Mouse (Mus musculus) lung, embryonic 14.5 days (tissue): ENCODE data around the gene Efcab12. TPM values are rescaled to one million over a fixed set of nuclear protein-coding genes. Genes with fewer than 3 reads are reported as not detected.

ENCODE experiments used
- ATAC-seq: fragments of 200-750 bp; cut with Nextera tagmentation; 2 replicates; pipeline ENCODE4 v1.8.0; 2017; ENCODE audit warnings: mild to moderate bottlenecking, moderate TSS enrichment, moderate library complexity; ENCODE audit not compliant: insufficient read depth
- DNase-seq: peaks from one replicate; pipeline ENCODE4 v3.0.0-alpha.2; 2015
- H3K27ac ChIP-seq: fragments of 300-500 bp; sonication (generic); 2 replicates; pipeline ENCODE4 v1.5.1; 2014; ENCODE audit warnings: low read depth, mild to moderate bottlenecking, moderate library complexity
- H3K27me3 ChIP-seq: fragments of 300-500 bp; sonication (generic); 2 replicates; pipeline ENCODE4 v1.6.1; 2014; ENCODE audit warnings: low read length, control low read depth; ENCODE audit not compliant: insufficient read depth
- H3K36me3 ChIP-seq: fragments of 300-500 bp; sonication (generic); 2 replicates; pipeline ENCODE4 v1.6.1; 2014; ENCODE audit warnings: control low read depth; ENCODE audit not compliant: insufficient read depth
- H3K4me1 ChIP-seq: fragments of 300-500 bp; sonication (generic); 2 replicates; pipeline ENCODE4 v1.6.1; 2014; ENCODE audit warnings: antibody characterized with exemption, control low read depth; ENCODE audit not compliant: insufficient read depth
- H3K4me2 ChIP-seq: fragments of 300-500 bp; sonication (generic); 2 replicates; pipeline ENCODE4 v1.6.1; 2014; ENCODE audit warnings: mild to moderate bottlenecking
- H3K4me3 ChIP-seq: fragments of 300-500 bp; sonication (generic); 2 replicates; pipeline ENCODE4 v1.5.1; 2014; ENCODE audit warnings: low read depth, low read length
- H3K9ac ChIP-seq: fragments of 300-500 bp; sonication (generic); 2 replicates; pipeline ENCODE4 v1.6.1; 2014
- H3K9me3 ChIP-seq: fragments of 300-500 bp; sonication (generic); 2 replicates; pipeline ENCODE4 v1.6.1; 2016; ENCODE audit warnings: low read depth, low read length, control low read depth
- CTCF ChIP-seq: IDR thresholded peaks from 2 replicates; pipeline ENCODE4 v1.5.1; 2016; ENCODE audit warnings: antibody characterized with exemption, low read depth
- WGBS: fragments of 180-500 bp; shearing (Covaris S2); extraction: QIAGEN DNeasy Blood & Tissue Kit; methylation state at CpG from one replicate; pipeline ENCODE4 v1.1.7; 2014; 5-methylcytosine and 5-hydroxymethylcytosine counted together
- microRNA-seq: library from miRNA; unstranded; fragments of <30 nt; microRNA quantifications from one replicate; pipeline ENCODE4, GENCODE M21; 2016; ENCODE audit warnings: borderline number of aligned reads
- polyA plus RNA-seq: library from polyadenylated mRNA; unstranded; fragments of >200 nt; fragmentation: Nextera tagmentation; extraction: Ambion mirVana; gene quantifications from 2 replicates; pipeline ENCODE4 v1.2.1, GENCODE M21; 2014

Gene Efcab12
- polyA plus RNA-seq, 1 experiment from 2014 or later = 0.87 TPM

DNA sequence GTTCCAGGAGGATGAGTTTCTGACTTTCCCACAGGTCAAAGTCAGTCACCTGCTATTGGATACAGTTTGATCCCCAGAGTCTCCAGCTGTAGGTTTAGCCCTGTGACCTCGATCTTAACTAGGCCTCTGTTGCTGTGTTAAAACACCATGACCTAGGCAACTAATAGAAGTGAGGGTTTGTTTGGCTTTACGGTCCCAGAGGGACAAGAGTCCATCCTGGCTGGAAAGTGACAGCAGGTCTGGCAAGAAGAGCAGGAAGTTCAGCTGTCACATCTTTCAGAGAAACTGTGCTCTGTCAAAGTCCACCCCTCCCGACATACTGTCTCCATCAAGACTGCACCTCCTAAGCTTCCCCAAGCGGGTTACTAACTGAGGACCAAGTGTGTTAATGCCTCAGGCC, 67.4 kb downstream of the Efcab12 start:
- ATAC-seq = no peak
- Histone ChIP-seq H3K9ac (no peak overlapping the region), H3K9me3 (no peaks in the 10 kb centered on the region), H3K27ac (no peak overlapping the region), H3K4me3 (no peak overlapping the region), H3K4me1 (peaks cover 3% of the 10 kb centered on the region; the same call in 1 of the 2 replicates), H3K27me3 (no peaks in the 10 kb centered on the region), H3K36me3 (no peaks in the 10 kb centered on the region), H3K4me2 (no peak overlapping the region)
- TF ChIP-seq CTCF = no peak
- no peak for DNase-seq
- WGBS = 58% methylated on average over 4 of the region's 4 CpGs

DNA sequence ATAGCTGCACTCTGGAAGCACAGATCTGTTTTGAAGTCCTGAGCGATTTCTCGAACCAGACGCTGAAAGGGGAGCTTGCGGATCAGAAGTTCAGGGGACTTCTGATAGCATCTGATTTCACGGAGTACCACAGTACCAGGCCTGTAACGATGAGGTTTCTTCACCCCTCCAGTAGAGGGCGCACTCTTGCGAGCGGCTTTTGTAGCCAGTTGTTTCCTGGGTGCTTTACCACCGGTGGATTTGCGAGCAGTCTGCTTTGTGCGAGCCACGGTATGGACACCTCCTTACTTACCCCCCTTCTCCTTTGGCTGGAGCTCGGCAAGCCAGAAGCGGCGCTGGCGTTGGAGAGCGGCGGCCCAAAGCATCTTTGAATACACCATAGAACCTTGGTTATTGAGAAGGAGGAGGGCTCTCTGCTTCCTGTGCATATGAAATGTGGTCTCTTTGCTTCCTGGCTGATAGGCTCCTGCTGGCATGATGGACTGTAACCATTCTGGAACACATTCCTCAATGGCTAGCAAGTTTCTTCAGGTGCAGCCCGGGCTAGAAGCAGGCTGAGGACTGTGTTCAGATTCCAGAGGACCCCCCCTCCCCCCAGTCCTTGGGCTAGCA, 68.0 kb downstream of the Efcab12 start:
- no peaks in the 10 kb centered on the region for H3K36me3 ChIP-seq
- H3K9me3 ChIP-seq = no peaks in the 10 kb centered on the region
- no peak for DNase-seq
- ATAC-seq = no peak
- H3K27ac ChIP-seq = no peak overlapping the region
- TF ChIP-seq CTCF = peak; percentile 20; the same call in 1 of the 2 replicates
- H3K4me2 ChIP-seq = no peak overlapping the region
- no peaks in the 10 kb centered on the region for H3K27me3 ChIP-seq
- H3K9ac ChIP-seq = no peak overlapping the region
- H3K4me3 ChIP-seq = no peak overlapping the region
- WGBS = 79% methylated on average over 20 of the region's 20 CpGs
- no peaks in the 10 kb centered on the region for H3K4me1 ChIP-seq

- no peaks in the 10 kb centered on the region for H3K36me3 ChIP-seq
- H3K27me3 ChIP-seq = no peaks in the 10 kb centered on the region
- no peak for TF ChIP-seq CTCF
- DNase-seq = peak; percentile 61
- no peaks in the 10 kb centered on the region for H3K9me3 ChIP-seq
- H3K27ac ChIP-seq = peak overlapping the region; percentile 79; the same call in 1 of the 2 replicates
- no peak for ATAC-seq
- 66% methylated on average over 4 of the region's 4 CpGs for WGBS
- no peak overlapping the region for H3K4me2 ChIP-seq
- H3K4me3 ChIP-seq = no peak overlapping the region
- no peak overlapping the region for H3K9ac ChIP-seq
- H3K4me1 ChIP-seq = peaks cover 8% of the 10 kb centered on the region; the same call in 1 of the 2 replicates
These were observed 70.0 kb downstream of the Efcab12 start for GRCm38 (mm10) chr6:115768207-115768606.

DNA sequence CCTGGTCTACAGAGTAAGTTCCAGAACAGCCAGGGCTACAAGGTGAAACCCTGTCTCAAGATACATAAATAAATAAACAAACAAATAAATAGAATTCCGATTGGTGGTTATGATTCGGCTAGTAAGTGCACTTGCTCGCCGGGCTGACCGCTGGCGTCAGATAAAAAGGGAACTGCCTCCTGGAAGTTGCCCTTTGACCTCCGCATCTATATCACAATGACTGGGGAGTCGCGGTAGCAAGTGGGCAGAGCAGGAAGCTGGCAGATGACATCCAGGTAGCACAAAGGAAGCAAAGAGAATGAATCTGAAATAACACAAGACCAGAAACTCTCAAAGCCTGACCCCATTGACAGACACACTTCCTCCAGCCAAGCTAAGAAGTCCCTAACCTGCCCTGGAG, 70.9 kb downstream of the Efcab12 start:
- Histone ChIP-seq H3K4me2 (no peak overlapping the region), H3K27ac (peak overlapping the region; percentile 79; the same call in 1 of the 2 replicates), H3K9ac (no peak overlapping the region), H3K9me3 (no peaks in the 10 kb centered on the region), H3K4me1 (peaks cover 13% of the 10 kb centered on the region), H3K27me3 (no peaks in the 10 kb centered on the region), H3K36me3 (no peaks in the 10 kb centered on the region), H3K4me3 (no peak overlapping the region)
- WGBS = 39% methylated on average over 9 of the region's 9 CpGs
- ATAC-seq (no peak), DNase-seq (no peak)
- no peak for TF ChIP-seq CTCF

DNA sequence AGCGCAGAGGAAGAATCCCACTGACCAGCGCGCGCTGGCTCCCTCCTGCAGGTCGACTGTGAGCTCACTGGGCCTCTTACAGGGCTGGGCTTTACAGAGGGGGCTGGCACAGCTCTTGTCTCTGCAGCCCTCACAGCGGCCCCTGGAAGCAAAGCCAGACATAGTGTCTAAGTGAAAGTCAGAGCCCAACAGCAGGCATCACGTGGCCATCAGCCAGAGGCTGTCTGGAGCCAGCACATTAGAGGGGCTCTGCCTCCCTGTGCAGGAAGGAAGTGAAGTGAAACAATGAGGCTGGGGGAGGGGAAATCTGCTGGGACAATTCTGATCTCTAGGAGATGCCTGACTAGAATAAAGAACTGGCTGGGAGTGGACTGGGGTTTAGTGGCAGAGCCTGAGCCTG, 74.0 kb downstream of the Efcab12 start:
- 4% methylated on average over 7 of the region's 7 CpGs for WGBS
- peak; percentile 37 for TF ChIP-seq CTCF
- no peaks in the 10 kb centered on the region for H3K9me3 ChIP-seq
- no peaks in the 10 kb centered on the region for H3K36me3 ChIP-seq
- H3K27me3 ChIP-seq = no peaks in the 10 kb centered on the region
- ATAC-seq (peak; percentile 95), DNase-seq (peak; percentile 95)
- 0 out of 2 replicates have a peak overlapping the region, but pooled peaks have one; percentile 4 for H3K9ac ChIP-seq
- H3K4me3 ChIP-seq = no peak overlapping the region
- H3K4me2 ChIP-seq = peak overlapping the region; percentile 42
- peaks cover 18% of the 10 kb centered on the region for H3K4me1 ChIP-seq
- H3K27ac ChIP-seq = peak overlapping the region; percentile 88

GRCm38 (mm10) chr6:115761995-115762756, 76.0 kb downstream of the Efcab12 start, which contains the start of gene Tmem40:
Tmem40 (minus strand) TSS chr6:115762410.
- Histone ChIP-seq H3K27ac (peak within 1 kb of the TSS; percentile 88), H3K4me2 (peak within 1 kb of the TSS; percentile 34; the same call in 1 of the 2 replicates), H3K9me3 (no peaks in the 10 kb centered on the region), H3K4me1 (peaks cover 18% of the 10 kb centered on the region), H3K4me3 (no peak within 1 kb of the TSS), H3K9ac (no peak within 1 kb of the TSS), H3K36me3 (no peaks in the 10 kb centered on the region), H3K27me3 (no peaks in the 10 kb centered on the region)
- WGBS = 4% methylated on average over 9 of the region's 9 CpGs
- TF ChIP-seq CTCF = no peak
- DNase-seq (peak; percentile 63), ATAC-seq (peak; percentile 36; the same call in 1 of the 2 replicates)

DNA sequence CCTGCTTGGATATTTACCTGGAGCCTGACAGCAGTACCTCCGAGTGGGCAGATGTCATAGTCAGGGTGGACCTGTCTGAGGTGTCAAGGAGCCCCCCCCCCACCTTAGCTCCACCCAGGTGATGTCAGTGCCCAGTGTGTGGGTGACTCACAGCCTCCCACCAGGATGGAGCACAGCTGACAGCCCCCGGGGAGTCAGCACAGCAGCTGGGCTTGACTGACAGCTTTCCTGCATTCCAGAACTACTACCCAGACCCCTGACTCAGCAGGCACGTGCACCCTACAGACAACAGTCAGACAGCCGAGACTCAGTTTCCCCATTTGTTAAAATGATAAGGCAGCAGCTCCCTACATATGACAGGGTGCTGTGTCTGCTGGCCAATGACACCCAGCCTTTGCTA, 77.2 kb downstream of the Efcab12 start:
- H3K36me3 ChIP-seq = no peaks in the 10 kb centered on the region
- H3K9ac ChIP-seq = no peak overlapping the region
- H3K27ac ChIP-seq = no peak overlapping the region; the same call in 1 of the 2 replicates
- no peak overlapping the region for H3K4me3 ChIP-seq
- TF ChIP-seq CTCF = no peak
- 38% methylated on average over 4 of the region's 4 CpGs for WGBS
- peaks cover 18% of the 10 kb centered on the region for H3K4me1 ChIP-seq
- DNase-seq = no peak
- no peak for ATAC-seq
- no peak overlapping the region for H3K4me2 ChIP-seq
- no peaks in the 10 kb centered on the region for H3K9me3 ChIP-seq
- H3K27me3 ChIP-seq = no peaks in the 10 kb centered on the region

Small RNA genes lying within 50 kb of the gene (microRNA-seq; reads per million reads assigned to microRNA genes)
- gene Mir7660 = not detected

Other genes with a start within 250 kb of the Efcab12 start
- 0.58 and 0.86 TPM in 2 replicates for gene Mkrn2os, start 245.8 kb downstream of the Efcab12 start, polyA plus RNA-seq
- gene Mkrn2, start 236.5 kb downstream of the Efcab12 start, polyA plus RNA-seq = 25.8 and 29.6 TPM in 2 replicates
- 121 and 122 TPM in 2 replicates for gene Raf1, start 161.8 kb downstream of the Efcab12 start, polyA plus RNA-seq
- gene Tmem40, start 76.0 kb downstream of the Efcab12 start, polyA plus RNA-seq = 2.2 and 2.4 TPM in 2 replicates
- gene Cand2, start 63.9 kb downstream of the Efcab12 start, polyA plus RNA-seq = 38.3 and 46.3 TPM in 2 replicates
- 2,372 and 2,581 TPM in 2 replicates for gene Rpl32, start 29.7 kb downstream of the Efcab12 start, polyA plus RNA-seq
- gene Mbd4, start 15.0 kb upstream of the Efcab12 start, polyA plus RNA-seq = 17.1 and 20.1 TPM in 2 replicates
- 22.2 and 25.6 TPM in 2 replicates for gene Ift122, start 15.1 kb upstream of the Efcab12 start, polyA plus RNA-seq
- gene Rho, start 93.3 kb upstream of the Efcab12 start, polyA plus RNA-seq = 0.09 and 0.18 TPM in 2 replicates
- not detected in 2 replicates for gene H1foo, start 106.5 kb upstream of the Efcab12 start, polyA plus RNA-seq
- gene Plxnd1, start 156.6 kb upstream of the Efcab12 start, polyA plus RNA-seq = 81.9 and 84.2 TPM in 2 replicates